Mouse (Mus musculus): Measurements from ENCODE around the gene Rnf224. TPM values are rescaled to one million over a fixed set of nuclear protein-coding genes. Genes with fewer than 3 reads are reported as not detected.

Rnf224 gene
- polyA plus RNA-seq, 1 experiment from 2014 or later: not detected

- ATAC-seq (ENCODE audit: low FRiP score): no peak
- Histone ChIP-seq H3K27me3 (replicated peaks) (peaks cover 7% of the 10 kb centered on the region; the same call in 1 of the 2 replicates), H3K9ac (replicated peaks) (no peak overlapping the region), H3K9me3 (replicated peaks) (no peaks in the 10 kb centered on the region), H3K27ac (replicated peaks) (no peak overlapping the region), H3K4me3 (replicated peaks) (no peak overlapping the region), H3K4me2 (no peak overlapping the region), H3K4me1 (peaks cover 22% of the 10 kb centered on the region), H3K36me3 (no peaks in the 10 kb centered on the region)
- 66% methylated on average over 4 of the region's 4 CpGs for WGBS
Measured at GRCm38 (mm10) chr2:25237522-25237921, 935 bp upstream of the Rnf224 start.

GRCm38 (mm10) chr2:25234551-25235220, 1.9 kb downstream of the Rnf224 start:
- Histone ChIP-seq H3K27me3 (replicated peaks) (peaks cover 10% of the 10 kb centered on the region; the same call in 1 of the 2 replicates), H3K4me1 (no peaks in the 10 kb centered on the region)
- WGBS: 77% methylated on average over 5 of the region's 5 CpGs

GRCm38 (mm10) chr2:25234050-25234449, 2.5 kb downstream of the Rnf224 start, which contains the start of gene Slc34a3:
Gene Slc34a3, minus strand, starts transcription at chr2:25234364.
- WGBS: 85% methylated on average over 3 of the region's 3 CpGs
- no peak within 1 kb of the TSS for H3K9ac ChIP-seq (replicated peaks)
- H3K36me3 ChIP-seq: no peaks in the 10 kb centered on the region
- no peak within 1 kb of the TSS for H3K4me3 ChIP-seq (replicated peaks)
- H3K4me1 ChIP-seq: peaks cover 3% of the 10 kb centered on the region
- H3K27ac ChIP-seq (replicated peaks): no peak within 1 kb of the TSS
- no peak within 1 kb of the TSS for H3K4me2 ChIP-seq
- peaks cover 10% of the 10 kb centered on the region; the same call in 1 of the 2 replicates for H3K27me3 ChIP-seq (replicated peaks)
- ATAC-seq (ENCODE audit: low FRiP score): no peak
- H3K9me3 ChIP-seq (replicated peaks): no peaks in the 10 kb centered on the region

More at GRCm38 (mm10) chr2:25234551-25235220, 1.9 kb downstream of the Rnf224 start:
- Histone ChIP-seq H3K4me2 (no peak overlapping the region), H3K27ac (replicated peaks) (no peak overlapping the region), H3K9ac (replicated peaks) (no peak overlapping the region), H3K4me3 (replicated peaks) (no peak overlapping the region), H3K9me3 (replicated peaks) (no peaks in the 10 kb centered on the region), H3K36me3 (no peaks in the 10 kb centered on the region)
- ATAC-seq (ENCODE audit: low FRiP score): no peak

- WGBS: 88% methylated on average over 4 of the region's 4 CpGs
- no peak overlapping the region for H3K9ac ChIP-seq (replicated peaks)
- ATAC-seq (ENCODE audit: low FRiP score): no peak
- peaks cover 9% of the 10 kb centered on the region for H3K4me1 ChIP-seq
- no peak overlapping the region for H3K4me2 ChIP-seq
- no peaks in the 10 kb centered on the region for H3K36me3 ChIP-seq
- H3K9me3 ChIP-seq (replicated peaks): no peaks in the 10 kb centered on the region
- H3K27me3 ChIP-seq (replicated peaks): peaks cover 10% of the 10 kb centered on the region; the same call in 1 of the 2 replicates
- no peak overlapping the region for H3K4me3 ChIP-seq (replicated peaks)
- no peak overlapping the region for H3K27ac ChIP-seq (replicated peaks)
Measured at GRCm38 (mm10) chr2:25233421-25233820, 3.2 kb downstream of the Rnf224 start.

GRCm38 (mm10) chr2:25231038-25231437, 5.5 kb downstream of the Rnf224 start:
- no peak for ATAC-seq (ENCODE audit: low FRiP score)
- peaks cover 6% of the 10 kb centered on the region; the same call in 1 of the 2 replicates for H3K27me3 ChIP-seq (replicated peaks)

GRCm38 (mm10) chr2:25230581-25230980, 6.0 kb downstream of the Rnf224 start:
- Histone ChIP-seq H3K4me3 (replicated peaks) (no peak overlapping the region), H3K9me3 (replicated peaks) (no peaks in the 10 kb centered on the region), H3K36me3 (no peaks in the 10 kb centered on the region), H3K27ac (replicated peaks) (no peak overlapping the region), H3K27me3 (replicated peaks) (0 out of 2 replicates have a peak, but pooled peaks cover 6% of the 10 kb centered on the region), H3K4me1 (peaks cover 18% of the 10 kb centered on the region), H3K9ac (replicated peaks) (no peak overlapping the region), H3K4me2 (no peak overlapping the region)
- ATAC-seq (ENCODE audit: low FRiP score): no peak
- 87% methylated on average over 7 of the region's 7 CpGs for WGBS

More at GRCm38 (mm10) chr2:25231038-25231437, 5.5 kb downstream of the Rnf224 start:
- no peak overlapping the region for H3K4me2 ChIP-seq
- H3K9me3 ChIP-seq (replicated peaks): no peaks in the 10 kb centered on the region
- no peak overlapping the region for H3K9ac ChIP-seq (replicated peaks)
- H3K27ac ChIP-seq (replicated peaks): no peak overlapping the region
- H3K4me3 ChIP-seq (replicated peaks): no peak overlapping the region
- peaks cover 14% of the 10 kb centered on the region for H3K4me1 ChIP-seq
- H3K36me3 ChIP-seq: no peaks in the 10 kb centered on the region
- WGBS: 68% methylated on average over 12 of the region's 12 CpGs

GRCm38 (mm10) chr2:25229582-25229981, 7.0 kb downstream of the Rnf224 start:
- Histone ChIP-seq H3K36me3 (no peaks in the 10 kb centered on the region), H3K27ac (replicated peaks) (no peak overlapping the region), H3K4me2 (no peak overlapping the region), H3K9me3 (replicated peaks) (no peaks in the 10 kb centered on the region), H3K4me1 (peaks cover 22% of the 10 kb centered on the region), H3K4me3 (replicated peaks) (no peak overlapping the region), H3K9ac (replicated peaks) (no peak overlapping the region), H3K27me3 (replicated peaks) (0 out of 2 replicates have a peak, but pooled peaks cover 3% of the 10 kb centered on the region)
- 82% methylated on average over 5 of the region's 5 CpGs for WGBS
- no peak for ATAC-seq (ENCODE audit: low FRiP score)

GRCm38 (mm10) chr2:25228995-25229530, 7.5 kb downstream of the Rnf224 start:
- WGBS: 75% methylated on average over 6 of the region's 6 CpGs
- no peak overlapping the region for H3K9ac ChIP-seq (replicated peaks)

GRCm38 (mm10) chr2:25228431-25228889, 8.1 kb downstream of the Rnf224 start:
- Histone ChIP-seq H3K36me3 (no peaks in the 10 kb centered on the region), H3K4me3 (replicated peaks) (peak overlapping the region; percentile 20), H3K9ac (replicated peaks) (no peak overlapping the region), H3K27ac (replicated peaks) (peak overlapping the region; percentile 77), H3K4me1 (peaks cover 28% of the 10 kb centered on the region), H3K9me3 (replicated peaks) (no peaks in the 10 kb centered on the region), H3K27me3 (replicated peaks) (0 out of 2 replicates have a peak, but pooled peaks cover 3% of the 10 kb centered on the region), H3K4me2 (peak overlapping the region; percentile 49)
- WGBS: 2% methylated on average over 7 of the region's 7 CpGs
- no peak for ATAC-seq (ENCODE audit: low FRiP score)

More at GRCm38 (mm10) chr2:25228995-25229530, 7.5 kb downstream of the Rnf224 start:
- Histone ChIP-seq H3K27ac (replicated peaks) (no peak overlapping the region), H3K9me3 (replicated peaks) (no peaks in the 10 kb centered on the region), H3K36me3 (no peaks in the 10 kb centered on the region), H3K4me2 (peak overlapping the region; percentile 49), H3K4me1 (peaks cover 22% of the 10 kb centered on the region), H3K4me3 (replicated peaks) (no peak overlapping the region), H3K27me3 (replicated peaks) (0 out of 2 replicates have a peak, but pooled peaks cover 3% of the 10 kb centered on the region)
- ATAC-seq (ENCODE audit: low FRiP score): no peak

GRCm38 (mm10) chr2:25227406-25227805, 9.2 kb downstream of the Rnf224 start:
- no peak overlapping the region for H3K9ac ChIP-seq (replicated peaks)
- ATAC-seq (ENCODE audit: low FRiP score): no peak
- H3K9me3 ChIP-seq (replicated peaks): no peaks in the 10 kb centered on the region
- no peaks in the 10 kb centered on the region for H3K36me3 ChIP-seq
- no peak overlapping the region for H3K4me2 ChIP-seq
- no peak overlapping the region for H3K4me3 ChIP-seq (replicated peaks)
- H3K4me1 ChIP-seq: peaks cover 32% of the 10 kb centered on the region
- 0 out of 2 replicates have a peak, but pooled peaks cover 3% of the 10 kb centered on the region for H3K27me3 ChIP-seq (replicated peaks)
- WGBS: 91% methylated on average over 4 of the region's 4 CpGs
- no peak overlapping the region for H3K27ac ChIP-seq (replicated peaks)

- H3K4me2 ChIP-seq: no peak overlapping the region
- 0 out of 2 replicates have a peak, but pooled peaks cover 3% of the 10 kb centered on the region for H3K27me3 ChIP-seq (replicated peaks)
- no peaks in the 10 kb centered on the region for H3K9me3 ChIP-seq (replicated peaks)
- ATAC-seq (ENCODE audit: low FRiP score): no peak
- H3K36me3 ChIP-seq: peaks cover 1% of the 10 kb centered on the region; the same call in 1 of the 2 replicates
- WGBS: 88% methylated on average over 5 of the region's 5 CpGs
- H3K27ac ChIP-seq (replicated peaks): no peak overlapping the region
- H3K9ac ChIP-seq (replicated peaks): no peak overlapping the region
- H3K4me3 ChIP-seq (replicated peaks): no peak overlapping the region
- peaks cover 32% of the 10 kb centered on the region for H3K4me1 ChIP-seq
Measured at GRCm38 (mm10) chr2:25226864-25227263, 9.7 kb downstream of the Rnf224 start.

All from neural tube, embryonic 15.5 days (tissue).